Mouse (Mus musculus): ENCODE data around the gene Pla2g4e.

- TF ChIP-seq POLR2A (IDR thresholded peaks at IDR 0.05; ENCODE audit: control insufficient read depth in 1 of 2, insufficient read depth in 1 of 2, low read depth in 1 of 2, low read length in 2 of 2, poor library complexity in 1 of 2) (no peak), CTCF (IDR thresholded peaks at IDR 0.05 in 2 of 3, conservative IDR thresholded peaks at IDR 0.05 in 1 of 3; ENCODE audit: control insufficient read depth in 1 of 3, insufficient read depth in 1 of 3, low read depth in 2 of 3, low read length in 3 of 3, poor library complexity in 1 of 3, severe bottlenecking in 1 of 3) (no peak), MAZ (IDR thresholded peaks at IDR 0.05; ENCODE audit: low read depth, low read length) (no peak), EP300 (IDR thresholded peaks at IDR 0.05; ENCODE audit: low read depth in 1 of 2, low read length in 2 of 2) (no peak)
These were observed 43.9 kb upstream of the Pla2g4e start, which contains the start of gene Pla2g4d for GRCm38 (mm10) chr2:120288995-120289394.
